Mouse (Mus musculus): ENCODE measurements around the gene Glrx5.

DNA sequence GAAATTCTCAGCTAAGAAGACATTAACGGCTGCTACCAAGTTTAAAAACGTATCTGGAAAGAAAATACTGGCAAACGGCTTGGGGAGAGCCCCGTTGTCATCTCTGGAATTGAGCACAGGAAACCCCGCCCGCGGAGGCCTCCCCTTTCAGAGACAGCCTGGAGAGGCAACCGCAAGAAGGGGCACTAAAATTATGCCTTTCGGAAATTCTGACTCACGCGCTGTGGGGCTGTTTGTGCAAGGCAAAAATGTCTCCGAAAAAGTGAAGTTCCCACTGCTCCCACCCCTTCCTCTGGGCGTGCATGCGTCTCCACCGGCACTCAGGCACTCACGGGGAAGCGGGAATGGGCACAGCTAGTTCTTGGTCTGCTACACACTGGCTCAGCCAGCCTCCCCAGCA is 19.4 kb upstream of the Glrx5 start:
- TF ChIP-seq CTCF (IDR thresholded peaks at IDR 0.05) (no peak), POLR2A (IDR thresholded peaks at IDR 0.05; ENCODE audit: insufficient read depth, low read depth, low read length) (0 out of 2 replicates have a peak, but pooled peaks have one; percentile 41), EP300 (IDR thresholded peaks at IDR 0.05; ENCODE audit: insufficient read depth, low read depth, low read length) (peak; percentile 61; the same call in 1 of the 2 replicates)

All from heart, adult 2 months (tissue).